Mouse (Mus musculus) effector memory CD4-positive, alpha-beta T cell, adult 5 months (primary cell): Measurements from ENCODE around the gene Poc1b. TPM values are rescaled to one million over a fixed set of nuclear protein-coding genes. Genes with fewer than 3 reads are reported as not detected.

Source experiments
- polyA plus RNA-seq: library from polyadenylated mRNA; unstranded; fragments of 100-300 nt; shearing (Covaris generic); gene quantifications from one replicate; pipeline ENCODE4 v1.2.1, GENCODE M21; 2017

Poc1b gene
- polyA plus RNA-seq, result 12.4 TPM

DNA sequence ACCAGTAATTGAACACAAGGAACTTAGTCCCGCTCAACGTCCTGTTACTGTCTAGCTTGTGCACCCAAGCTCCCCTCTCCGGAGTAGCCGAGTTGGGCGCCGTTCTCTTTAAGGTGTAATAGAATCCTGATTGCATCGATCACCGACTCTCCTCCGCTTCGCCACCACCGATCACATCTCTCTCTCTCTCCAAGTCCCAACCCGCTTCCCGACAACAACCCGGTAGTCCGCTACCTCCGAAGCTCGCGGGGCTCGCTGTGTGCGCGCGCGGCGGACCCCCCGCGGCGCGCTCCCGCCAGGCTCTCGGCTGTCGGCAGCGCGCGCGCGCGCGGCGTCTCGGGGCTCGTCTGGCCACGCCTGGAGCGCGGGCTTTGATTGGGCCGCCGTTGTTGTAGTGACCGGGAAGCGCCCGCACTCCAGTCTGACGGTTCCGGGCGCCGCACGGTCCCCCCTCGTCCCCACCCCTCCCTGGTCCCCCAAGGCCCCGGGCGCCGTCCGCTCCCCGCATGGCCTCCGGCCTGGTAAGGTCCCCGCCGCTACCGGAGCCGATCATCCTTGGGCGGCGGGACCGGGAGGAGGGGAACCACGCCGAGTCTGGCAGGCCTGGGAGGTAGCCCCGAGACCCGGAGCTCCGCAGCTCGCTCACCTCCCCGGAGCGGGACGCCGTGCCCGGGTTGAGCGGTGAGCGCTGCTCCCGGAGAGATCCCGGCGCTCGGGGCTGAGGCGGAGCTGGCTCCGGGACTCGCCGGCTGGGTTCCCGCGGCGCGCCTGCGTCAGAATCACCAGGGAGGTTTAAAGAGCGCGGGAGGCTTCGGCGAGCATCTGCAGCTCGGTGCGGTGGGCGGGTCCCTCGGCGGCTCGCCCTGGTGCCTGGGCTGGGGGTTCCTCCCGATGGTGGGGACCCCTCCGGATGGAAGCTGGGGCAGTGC, at the start of gene Poc1b:
Gene Poc1b (plus strand): TSS at position 334 of the 929 bp plus-strand sequence.

GRCm38 (mm10) chr10:99107964-99108363, 1.1 kb downstream of the Poc1b start, which contains the start of gene Galnt4:
Galnt4 (plus strand) TSS chr10:99108159.

GRCm38 (mm10) chr10:99126225-99126624, 19.4 kb downstream of the Poc1b start, which contains the start of gene Phxr2:
Phxr2 (minus strand) TSS chr10:99126325.

Other genes with a start within 250 kb of the Poc1b start
- gene Atp2b1, start 192.6 kb upstream of the Poc1b start, polyA plus RNA-seq, result 277 TPM
- gene Galnt4, start 1.1 kb downstream of the Poc1b start, polyA plus RNA-seq, result 3.3 TPM
- 0.32 TPM for gene Phxr2, start 19.3 kb downstream of the Poc1b start, polyA plus RNA-seq
- gene Dusp6, start 156.2 kb downstream of the Poc1b start, polyA plus RNA-seq, result 16.2 TPM